Mouse (Mus musculus): ENCODE measurements around the gene Acoxl. TPM values are rescaled to one million over a fixed set of nuclear protein-coding genes. Genes with fewer than 3 reads are reported as not detected.

Gene Acoxl
- total RNA-seq, 1 experiment from 2014 or later: 0.23 TPM

Other genes starting within 250 kb of the Acoxl start
- 4.9 and 7.6 TPM in 2 replicates for gene Mal, start 182.2 kb upstream of the Acoxl start, total RNA-seq (2017)
- 0.61 TPM in 1 of 2 replicates, not detected in the other for gene Mall, start 108.9 kb upstream of the Acoxl start, total RNA-seq (2017)
- 0.58 TPM in 1 of 2 replicates, not detected in the other for gene Nphp1, start 50.0 kb upstream of the Acoxl start, total RNA-seq (2017)
- 1.5 and 5.6 TPM in 2 replicates for gene Mtln, start 46.4 kb upstream of the Acoxl start, total RNA-seq (2017)
- gene Bub1, start 7.0 kb upstream of the Acoxl start, total RNA-seq (2017): 0.25 TPM in 1 of 2 replicates, not detected in the other